Mouse (Mus musculus): Measurements from ENCODE around the gene Slc10a7. TPM values are rescaled to one million over a fixed set of nuclear protein-coding genes. Genes with fewer than 3 reads are reported as not detected.
A peak's percentile ranks its signal among the peaks of the same experiment; 100 is the strongest.

The Slc10a7 gene
- polyA plus RNA-seq, 1 experiment: 5.2 TPM

GRCm38 (mm10) chr8:78734721-78735517 is 225.8 kb downstream of the Slc10a7 start:
- TF ChIP-seq POLR2A (IDR thresholded peaks at IDR 0.05; ENCODE audit: low read depth, low read length): no peak
- no peak for TF ChIP-seq CTCF (IDR thresholded peaks at IDR 0.05; ENCODE audit: extremely low read depth, insufficient read length, insufficient replicate concordance, low read depth, low read length)
- peaks cover 15% of the 10 kb centered on the region for H3K36me3 ChIP-seq (ENCODE audit: control insufficient read depth, insufficient read depth, low read length)
- H3K4me3 ChIP-seq (ENCODE audit: low read depth, low read length): no peak overlapping the region
- WGBS: 87% methylated on average over 9 of the region's 9 CpGs
- no peaks in the 10 kb centered on the region for H3K4me1 ChIP-seq (ENCODE audit: control insufficient read depth, insufficient read depth, insufficient read length, low read length)
- H3K27ac ChIP-seq (ENCODE audit: insufficient read depth, low read depth, low read length): no peak overlapping the region
- no peaks in the 10 kb centered on the region for H3K27me3 ChIP-seq (ENCODE audit: control insufficient read depth, insufficient read depth, low read length)

GRCm38 (mm10) chr8:78738304-78738703 is 229.2 kb downstream of the Slc10a7 start:
- WGBS: 73% methylated on average over 4 of the region's 4 CpGs

GRCm38 (mm10) chr8:78740936-78741335 is 231.8 kb downstream of the Slc10a7 start:
- Histone ChIP-seq H3K36me3 (ENCODE audit: control insufficient read depth, insufficient read depth, low read length) (no peaks in the 10 kb centered on the region), H3K4me1 (ENCODE audit: control insufficient read depth, insufficient read depth, insufficient read length, low read length) (0 out of 2 replicates have a peak, but pooled peaks cover 2% of the 10 kb centered on the region), H3K4me3 (ENCODE audit: low read depth, low read length) (no peak overlapping the region), H3K27me3 (ENCODE audit: control insufficient read depth, insufficient read depth, low read length) (no peaks in the 10 kb centered on the region), H3K27ac (ENCODE audit: insufficient read depth, low read depth, low read length) (no peak overlapping the region)
- TF ChIP-seq CTCF (IDR thresholded peaks at IDR 0.05; ENCODE audit: extremely low read depth, insufficient read length, insufficient replicate concordance, low read depth, low read length) (no peak), POLR2A (IDR thresholded peaks at IDR 0.05; ENCODE audit: low read depth, low read length) (no peak)
- WGBS: 61% methylated on average over 6 of the region's 6 CpGs

More at GRCm38 (mm10) chr8:78738304-78738703, 229.2 kb downstream of the Slc10a7 start:
- H3K4me1 ChIP-seq (ENCODE audit: control insufficient read depth, insufficient read depth, insufficient read length, low read length): 0 out of 2 replicates have a peak, but pooled peaks cover 2% of the 10 kb centered on the region
- H3K4me3 ChIP-seq (ENCODE audit: low read depth, low read length): no peak overlapping the region
- TF ChIP-seq CTCF (IDR thresholded peaks at IDR 0.05; ENCODE audit: extremely low read depth, insufficient read length, insufficient replicate concordance, low read depth, low read length): no peak
- TF ChIP-seq POLR2A (IDR thresholded peaks at IDR 0.05; ENCODE audit: low read depth, low read length): no peak
- no peaks in the 10 kb centered on the region for H3K36me3 ChIP-seq (ENCODE audit: control insufficient read depth, insufficient read depth, low read length)
- no peak overlapping the region for H3K27ac ChIP-seq (ENCODE audit: insufficient read depth, low read depth, low read length)
- H3K27me3 ChIP-seq (ENCODE audit: control insufficient read depth, insufficient read depth, low read length): no peaks in the 10 kb centered on the region

- H3K4me3 ChIP-seq (ENCODE audit: low read depth, low read length): no peak overlapping the region
- peak overlapping the region; percentile 33; the same call in 1 of the 2 replicates for H3K27ac ChIP-seq (ENCODE audit: insufficient read depth, low read depth, low read length)
- no peaks in the 10 kb centered on the region for H3K36me3 ChIP-seq (ENCODE audit: control insufficient read depth, insufficient read depth, low read length)
- no peak for TF ChIP-seq POLR2A (IDR thresholded peaks at IDR 0.05; ENCODE audit: low read depth, low read length)
- TF ChIP-seq CTCF (IDR thresholded peaks at IDR 0.05; ENCODE audit: extremely low read depth, insufficient read length, insufficient replicate concordance, low read depth, low read length): no peak
- H3K4me1 ChIP-seq (ENCODE audit: control insufficient read depth, insufficient read depth, insufficient read length, low read length): 0 out of 2 replicates have a peak, but pooled peaks cover 2% of the 10 kb centered on the region
- H3K27me3 ChIP-seq (ENCODE audit: control insufficient read depth, insufficient read depth, low read length): no peaks in the 10 kb centered on the region
- 67% methylated on average over 3 of the region's 3 CpGs for WGBS
Measured at GRCm38 (mm10) chr8:78741496-78741895, 232.3 kb downstream of the Slc10a7 start.

- 30% methylated on average over 3 of the region's 3 CpGs for WGBS
- Histone ChIP-seq H3K27ac (ENCODE audit: insufficient read depth, low read depth, low read length) (peak overlapping the region; percentile 53), H3K4me1 (ENCODE audit: control insufficient read depth, insufficient read depth, insufficient read length, low read length) (0 out of 2 replicates have a peak, but pooled peaks cover 2% of the 10 kb centered on the region), H3K4me3 (ENCODE audit: low read depth, low read length) (no peak overlapping the region), H3K36me3 (ENCODE audit: control insufficient read depth, insufficient read depth, low read length) (no peaks in the 10 kb centered on the region), H3K27me3 (ENCODE audit: control insufficient read depth, insufficient read depth, low read length) (no peaks in the 10 kb centered on the region)
- no peak for TF ChIP-seq CTCF (IDR thresholded peaks at IDR 0.05; ENCODE audit: extremely low read depth, insufficient read length, insufficient replicate concordance, low read depth, low read length)
- TF ChIP-seq POLR2A (IDR thresholded peaks at IDR 0.05; ENCODE audit: low read depth, low read length): no peak
Measured at GRCm38 (mm10) chr8:78741965-78742364, 232.8 kb downstream of the Slc10a7 start.

- TF ChIP-seq POLR2A (IDR thresholded peaks at IDR 0.05; ENCODE audit: low read depth, low read length) (no peak), CTCF (IDR thresholded peaks at IDR 0.05; ENCODE audit: extremely low read depth, insufficient read length, insufficient replicate concordance, low read depth, low read length) (no peak)
- Histone ChIP-seq H3K4me1 (ENCODE audit: control insufficient read depth, insufficient read depth, insufficient read length, low read length) (0 out of 2 replicates have a peak, but pooled peaks cover 2% of the 10 kb centered on the region), H3K36me3 (ENCODE audit: control insufficient read depth, insufficient read depth, low read length) (no peaks in the 10 kb centered on the region), H3K27ac (ENCODE audit: insufficient read depth, low read depth, low read length) (peak overlapping the region; percentile 53; the same call in 1 of the 2 replicates), H3K27me3 (ENCODE audit: control insufficient read depth, insufficient read depth, low read length) (no peaks in the 10 kb centered on the region), H3K4me3 (ENCODE audit: low read depth, low read length) (no peak overlapping the region)
- WGBS: 18% methylated on average over 2 of the region's 2 CpGs
Measured at GRCm38 (mm10) chr8:78742453-78742852, 233.3 kb downstream of the Slc10a7 start.

- no peaks in the 10 kb centered on the region for H3K27me3 ChIP-seq (ENCODE audit: control insufficient read depth, insufficient read depth, low read length)
- no peaks in the 10 kb centered on the region for H3K4me1 ChIP-seq (ENCODE audit: control insufficient read depth, insufficient read depth, insufficient read length, low read length)
- no peak overlapping the region for H3K27ac ChIP-seq (ENCODE audit: insufficient read depth, low read depth, low read length)
- TF ChIP-seq CTCF (IDR thresholded peaks at IDR 0.05; ENCODE audit: extremely low read depth, insufficient read length, insufficient replicate concordance, low read depth, low read length): no peak
- TF ChIP-seq POLR2A (IDR thresholded peaks at IDR 0.05; ENCODE audit: low read depth, low read length): no peak
- no peaks in the 10 kb centered on the region for H3K36me3 ChIP-seq (ENCODE audit: control insufficient read depth, insufficient read depth, low read length)
- no peak overlapping the region for H3K4me3 ChIP-seq (ENCODE audit: low read depth, low read length)
Measured at GRCm38 (mm10) chr8:78747052-78747451, 237.9 kb downstream of the Slc10a7 start.
